Mouse (Mus musculus) ES-Bruce4 (cell line): Measurements from ENCODE around the gene Gm42715. TPM values are rescaled to one million over a fixed set of nuclear protein-coding genes. Genes with fewer than 3 reads are reported as not detected.

Experiments
- H3K27ac ChIP-seq: 2 replicates; pipeline ENCODE4 v1.5.1; 2012; ENCODE audit warnings: low read length, inconsistent platforms; ENCODE audit not compliant: insufficient read depth
- H3K27me3 ChIP-seq: 2 replicates; pipeline ENCODE4 v1.6.1; 2012; ENCODE audit warnings: mild to moderate bottlenecking, low read length, inconsistent platforms; ENCODE audit not compliant: control insufficient read depth, poor library complexity, insufficient read depth, severe bottlenecking
- H3K36me3 ChIP-seq: 2 replicates; pipeline ENCODE4 v1.6.1; 2012; ENCODE audit warnings: inconsistent platforms, mild to moderate bottlenecking, low read length, moderate library complexity; ENCODE audit not compliant: control insufficient read depth, poor library complexity, insufficient read depth, severe bottlenecking
- H3K4me1 ChIP-seq: one replicate; pipeline ENCODE4 v1.8.1; 2011; ENCODE audit warnings: low read length; ENCODE audit not compliant: control insufficient read depth, insufficient read depth
- H3K4me3 ChIP-seq: 2 replicates; pipeline ENCODE4 v1.5.1; 2011; ENCODE audit warnings: low read depth, mild to moderate bottlenecking, low read length
- H3K9ac ChIP-seq: 2 replicates; pipeline ENCODE4 v1.6.1; 2012; ENCODE audit warnings: low read depth, mild to moderate bottlenecking, inconsistent platforms; ENCODE audit not compliant: poor library complexity, severe bottlenecking
- H3K9me3 ChIP-seq: replicated peaks from 2 replicates; pipeline ENCODE4 v1.6.1; 2012; ENCODE audit warnings: mild to moderate bottlenecking, low read length, inconsistent platforms; ENCODE audit not compliant: control insufficient read depth, poor library complexity, insufficient read depth, severe bottlenecking
- CTCF ChIP-seq: IDR thresholded peaks from one replicate; pipeline ENCODE4 v1.8.1; 2011; ENCODE audit warnings: low read depth, low read length
- EP300 ChIP-seq: IDR thresholded peaks from 2 replicates; pipeline ENCODE4 v1.6.1; 2011; ENCODE audit warnings: low read depth, low read length; ENCODE audit not compliant: insufficient read depth
- POLR2A ChIP-seq: IDR thresholded peaks from one replicate; pipeline ENCODE4 v1.8.1; 2011; ENCODE audit warnings: low read length; ENCODE audit not compliant: insufficient read depth
- polyA plus RNA-seq: library from polyadenylated mRNA; stranded (reverse); fragments of >200 nt; gene quantifications from 2 replicates; pipeline ENCODE4 v1.2.4, GENCODE M21; 2011; ENCODE audit warnings: low read depth; ENCODE audit not compliant: missing spikeins, insufficient read depth, insufficient read length

Gene Gm42715
- polyA plus RNA-seq, 1 experiment, result 13.6 TPM

- no peak for TF ChIP-seq EP300
- TF ChIP-seq POLR2A, result peak; percentile 72
- TF ChIP-seq CTCF, result no peak
- peak within 1 kb of the TSS; percentile 95 for H3K9ac ChIP-seq
- H3K36me3 ChIP-seq, result 0 out of 2 replicates have a peak, but pooled peaks cover 2% of the 10 kb centered on the region
- H3K9me3 ChIP-seq, result no peaks in the 10 kb centered on the region
- H3K27ac ChIP-seq, result 0 out of 2 replicates have a peak within 1 kb of the TSS, but pooled peaks have one; percentile 1
- no peaks in the 10 kb centered on the region for H3K27me3 ChIP-seq
- H3K4me3 ChIP-seq, result peak within 1 kb of the TSS; percentile 76
- peaks cover 2% of the 10 kb centered on the region for H3K4me1 ChIP-seq
Measured at GRCm38 (mm10) chr7:127572895-127573471, 53.6 kb downstream of the Gm42715 start, which contains the start of gene Phkg2. Phkg2 (plus strand) TSS chr7:127573340.

DNA sequence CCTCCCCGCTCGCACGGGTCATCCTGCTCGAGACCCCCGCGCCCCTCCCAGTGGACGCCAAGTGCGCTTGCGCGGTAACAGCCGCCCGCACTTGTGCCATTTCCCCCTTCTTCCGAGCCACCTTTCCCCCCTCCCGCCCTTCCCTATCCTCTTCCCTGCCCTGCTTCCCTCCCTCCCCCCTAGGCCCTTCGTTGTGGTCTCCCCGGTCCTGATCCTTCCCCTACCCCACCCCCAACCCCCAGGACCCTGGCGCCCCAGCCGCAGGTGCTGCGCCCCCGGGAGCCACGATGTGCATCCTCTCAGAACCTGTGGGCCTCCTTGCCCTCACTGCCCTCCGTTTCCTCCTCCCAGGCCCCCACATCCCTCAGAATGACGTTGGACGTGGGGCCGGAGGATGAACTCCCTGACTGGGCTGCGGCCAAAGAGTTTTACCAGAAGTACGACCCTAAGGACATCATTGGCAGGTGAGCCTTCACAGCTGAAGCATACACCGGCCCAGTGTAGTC is 54.2 kb downstream of the Gm42715 start:
- H3K27me3 ChIP-seq, result no peaks in the 10 kb centered on the region
- H3K4me3 ChIP-seq, result peak overlapping the region; percentile 72
- H3K36me3 ChIP-seq, result 0 out of 2 replicates have a peak, but pooled peaks cover 4% of the 10 kb centered on the region
- H3K27ac ChIP-seq, result 0 out of 2 replicates have a peak overlapping the region, but pooled peaks have one; percentile 1
- no peak for TF ChIP-seq POLR2A
- no peak for TF ChIP-seq CTCF
- no peak for TF ChIP-seq EP300
- H3K9ac ChIP-seq, result peak overlapping the region; percentile 95
- H3K4me1 ChIP-seq, result peaks cover 2% of the 10 kb centered on the region
- H3K9me3 ChIP-seq, result no peaks in the 10 kb centered on the region

GRCm38 (mm10) chr7:127574115-127574514 is 54.7 kb downstream of the Gm42715 start:
- Histone ChIP-seq H3K9ac (peak overlapping the region; percentile 95), H3K27me3 (no peaks in the 10 kb centered on the region), H3K4me3 (peak overlapping the region; percentile 72), H3K9me3 (no peaks in the 10 kb centered on the region), H3K27ac (no peak overlapping the region), H3K4me1 (peaks cover 2% of the 10 kb centered on the region), H3K36me3 (0 out of 2 replicates have a peak, but pooled peaks cover 4% of the 10 kb centered on the region)
- TF ChIP-seq EP300, result no peak
- no peak for TF ChIP-seq CTCF
- no peak for TF ChIP-seq POLR2A

DNA sequence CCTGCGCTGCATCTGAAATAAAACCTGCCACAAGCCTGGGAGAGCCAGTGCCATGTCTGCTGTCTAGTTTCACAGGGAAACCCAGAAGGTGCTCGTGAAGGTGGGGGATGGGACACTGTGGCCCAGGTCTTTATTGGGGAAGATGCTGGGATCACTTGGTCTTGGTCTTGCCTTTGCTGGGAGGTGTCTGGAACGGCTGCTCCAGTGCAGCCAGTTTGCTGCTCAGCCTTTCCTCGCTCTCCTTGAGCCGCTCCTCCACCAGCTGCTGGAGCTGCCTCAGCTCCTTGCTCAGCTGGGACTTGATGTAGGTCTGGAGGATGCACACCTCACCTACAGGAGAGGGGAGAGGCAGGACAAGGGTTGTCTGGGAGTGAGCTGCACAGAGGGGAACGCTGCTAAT is 63.9 kb downstream of the Gm42715 start:
- Histone ChIP-seq H3K27ac (no peak overlapping the region), H3K4me3 (no peak overlapping the region), H3K27me3 (no peaks in the 10 kb centered on the region), H3K9me3 (no peaks in the 10 kb centered on the region), H3K9ac (no peak overlapping the region), H3K36me3 (peaks cover 23% of the 10 kb centered on the region), H3K4me1 (no peaks in the 10 kb centered on the region)
- TF ChIP-seq POLR2A (no peak), CTCF (no peak), EP300 (no peak)

DNA sequence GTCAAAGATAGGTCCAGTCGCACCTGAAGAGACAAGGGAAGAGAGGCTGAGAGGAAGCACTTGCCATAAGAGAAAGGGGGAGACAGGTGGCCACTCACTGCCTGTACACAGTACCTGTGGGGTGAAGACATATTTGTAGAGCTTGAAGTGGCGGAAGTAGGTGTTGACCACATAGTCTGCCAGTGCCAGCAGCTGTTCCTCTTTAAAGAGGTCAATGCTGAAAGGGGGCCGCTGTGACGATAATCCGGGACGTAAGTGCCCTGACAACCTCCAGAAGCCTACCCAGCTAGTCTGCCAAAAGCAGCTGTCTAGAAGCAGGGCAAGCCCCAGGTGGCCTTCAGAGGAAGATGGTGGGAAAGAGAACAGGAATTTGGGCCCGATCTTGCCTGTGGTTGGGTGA is 65.6 kb downstream of the Gm42715 start:
- Histone ChIP-seq H3K9me3 (no peaks in the 10 kb centered on the region), H3K4me3 (no peak overlapping the region), H3K9ac (no peak overlapping the region), H3K36me3 (peaks cover 17% of the 10 kb centered on the region), H3K27me3 (no peaks in the 10 kb centered on the region), H3K4me1 (no peaks in the 10 kb centered on the region), H3K27ac (no peak overlapping the region)
- TF ChIP-seq EP300 (no peak), POLR2A (no peak), CTCF (no peak)

DNA sequence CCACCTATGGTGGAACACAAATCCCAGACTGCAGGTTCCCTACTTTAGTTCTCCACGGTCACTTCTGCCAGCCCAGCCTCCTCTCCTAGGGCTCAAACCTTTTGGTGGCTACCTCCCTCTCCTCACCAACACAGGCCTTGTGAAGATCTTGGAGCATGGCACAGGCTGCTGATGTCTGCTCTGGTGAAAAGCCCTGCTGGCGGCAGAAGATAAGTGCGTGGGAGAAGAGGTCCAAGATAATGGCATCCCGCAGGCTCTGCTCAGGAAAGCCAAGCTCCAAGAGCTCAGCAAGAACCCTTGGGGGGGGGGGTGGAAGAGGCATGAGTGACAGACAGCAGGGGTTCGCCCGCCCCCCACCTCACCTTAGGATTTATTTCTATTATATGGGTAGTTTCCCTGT is 66.8 kb downstream of the Gm42715 start:
- peaks cover 20% of the 10 kb centered on the region for H3K36me3 ChIP-seq

More for the DNA sequence above, 66.8 kb downstream of the Gm42715 start:
- H3K4me3 ChIP-seq, result no peak overlapping the region
- H3K27me3 ChIP-seq, result no peaks in the 10 kb centered on the region
- no peak overlapping the region for H3K9ac ChIP-seq
- H3K4me1 ChIP-seq, result no peaks in the 10 kb centered on the region
- TF ChIP-seq EP300 (no peak), CTCF (no peak), POLR2A (no peak)
- no peaks in the 10 kb centered on the region for H3K9me3 ChIP-seq
- no peak overlapping the region for H3K27ac ChIP-seq
